Comparison of ENCODE assay signal across 14 mouse cellular contexts in the genomic region with DNA sequence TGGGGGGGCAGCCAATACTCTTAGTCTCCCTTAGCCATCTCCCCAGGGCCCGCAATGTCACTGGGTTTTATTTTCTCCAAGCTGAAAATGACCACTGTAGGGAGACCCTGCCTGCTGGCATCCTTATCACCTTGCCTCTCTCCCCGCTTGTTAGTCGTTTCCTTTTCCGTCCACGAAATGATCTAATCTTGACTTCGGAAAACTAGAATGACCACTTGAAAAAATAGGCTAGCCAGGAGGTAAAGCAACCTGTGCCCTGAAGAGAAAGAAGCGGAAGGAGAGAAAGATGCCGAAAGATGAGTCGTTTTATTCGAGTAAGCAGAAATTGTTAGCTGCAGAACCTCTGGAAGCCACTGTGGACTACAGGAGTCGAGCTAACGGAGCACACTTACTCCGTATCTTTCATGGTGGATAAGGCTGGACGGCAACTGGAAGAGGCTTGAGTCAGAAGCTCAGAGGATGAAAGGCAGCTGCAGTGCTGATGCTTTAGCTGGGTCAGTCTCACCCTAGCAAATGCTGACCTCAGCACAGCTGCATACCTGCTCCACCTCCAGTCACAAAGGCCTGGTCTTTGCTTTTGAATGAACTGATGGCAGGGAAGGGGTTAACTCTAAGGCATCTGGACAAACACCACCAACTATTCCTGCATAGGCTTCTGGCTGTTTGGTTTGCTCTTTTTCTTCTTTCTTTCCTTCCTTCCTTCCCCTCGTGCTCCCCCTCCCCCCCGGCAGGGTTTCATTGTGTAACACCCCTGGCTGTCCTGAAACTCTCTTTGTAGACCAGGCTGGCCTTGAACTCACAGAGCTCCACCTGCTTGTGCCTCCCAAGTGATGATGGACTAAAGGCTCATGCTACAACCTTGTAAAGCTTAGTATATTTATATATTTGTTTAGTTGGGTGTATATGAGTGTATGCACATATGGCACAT. TPM values are rescaled to one million over a fixed set of nuclear protein-coding genes. Genes with fewer than 3 reads are reported as not detected.
DNase-seq lines count a peak whose midpoint lies in the region; ATAC-seq and TF ChIP-seq lines count a peak whose summit lies in the region.
"Had no signal": no experiment of that assay in that cellular context is flagged by ENCODE, and none has a peak within 500 bp of the region (broad histone marks: within the 10 kb centered on the region; RNA-seq: fewer than 3 reads in every experiment).

No protein-coding gene starts in this region.

- intact Hi-C loops in heart, adult 2 months (cut with DNase I), result loop anchor here (2.0 to 5.0 kb wide), 2 partner anchors 37 to 119 kb away; no protein-coding TSS in a partner anchor

- H3K4me2 ChIP-seq in heart, embryonic 11.5 days, result peak overlapping the region; percentile 46
- peak overlapping the region; percentile 36 for H3K4me2 ChIP-seq in liver, embryonic 12.5 days
- H3K4me2 ChIP-seq: forebrain, embryonic 13.5 days; limb, embryonic 12.5 days had no signal

- peak overlapping the region; percentile 80 for H3K27ac ChIP-seq in heart, embryonic 11.5 days (ENCODE audit: low read depth, low read length)
- no peak overlapping the region; the same call in 1 of the 2 replicates for H3K27ac ChIP-seq in heart, adult 2 months
- H3K27ac ChIP-seq in spleen, adult 2 months (ENCODE audit: insufficient read depth, low read length), result peak overlapping the region; percentile 92
- H3K27ac ChIP-seq in liver, embryonic 12.5 days, result peak overlapping the region; percentile 54
- H3K27ac ChIP-seq: forebrain, embryonic 13.5 days; limb, embryonic 12.5 days had no signal

- H3K27me3 ChIP-seq in heart, embryonic 11.5 days (ENCODE audit: control insufficient read depth, insufficient read depth, low read length), result no peaks in the 10 kb centered on the region
- H3K27me3 ChIP-seq in heart, adult 2 months (ENCODE audit: control insufficient read depth, insufficient read depth, low read length), result no peaks in the 10 kb centered on the region
- H3K27me3 ChIP-seq in spleen, adult 2 months (ENCODE audit: control insufficient read depth, insufficient read depth, low read length), result no peaks in the 10 kb centered on the region
- 0 out of 2 replicates have a peak, but pooled peaks cover 4% of the 10 kb centered on the region for H3K27me3 ChIP-seq in liver, embryonic 12.5 days (replicated peaks)

- no peak for ATAC-seq in heart, embryonic 11.5 days (replicated peaks; ENCODE audit: insufficient number of reproducible peaks, low FRiP score, low TSS enrichment)
- no peak for ATAC-seq in liver, embryonic 12.5 days
- ATAC-seq: forebrain, embryonic 13.5 days had no signal

- H3K4me1 ChIP-seq in heart, embryonic 11.5 days (ENCODE audit: control insufficient read depth, insufficient read depth, low read length), result peaks cover 25% of the 10 kb centered on the region
- peaks cover 5% of the 10 kb centered on the region for H3K4me1 ChIP-seq in heart, adult 2 months (ENCODE audit: control insufficient read depth, insufficient read depth, low read length)
- H3K4me1 ChIP-seq in spleen, adult 2 months (ENCODE audit: control insufficient read depth, insufficient read depth, insufficient read length), result peaks cover 30% of the 10 kb centered on the region
- peaks cover 55% of the 10 kb centered on the region for H3K4me1 ChIP-seq in liver, embryonic 12.5 days

- no peaks in the 10 kb centered on the region for H3K9me3 ChIP-seq in heart, embryonic 11.5 days (replicated peaks; ENCODE audit: control insufficient read depth, low read length)
- no peaks in the 10 kb centered on the region for H3K9me3 ChIP-seq in liver, embryonic 12.5 days (replicated peaks)
- H3K9me3 ChIP-seq: forebrain, embryonic 13.5 days; limb, embryonic 12.5 days had no signal

- H3K9ac ChIP-seq in heart, embryonic 11.5 days (ENCODE audit: low read depth, low read length), result peak overlapping the region; percentile 53; the same call in 1 of the 2 replicates
- no peak overlapping the region for H3K9ac ChIP-seq in heart, adult 2 months (ENCODE audit: low read depth, low read length)
- H3K9ac ChIP-seq in liver, embryonic 12.5 days, result 0 out of 2 replicates have a peak overlapping the region, but pooled peaks have one; percentile 3
- H3K9ac ChIP-seq: forebrain, embryonic 13.5 days; limb, embryonic 12.5 days had no signal

- WGBS in heart, embryonic 11.5 days (ENCODE audit: insufficient replicate concordance), result 36% methylated on average over 16 of the region's 16 CpGs
- WGBS in heart, adult 2 months, result 40% methylated on average over 16 of the region's 16 CpGs
- 12% methylated on average over 16 of the region's 16 CpGs for WGBS in spleen, adult 2 months
- 28% methylated on average over 16 of the region's 16 CpGs for WGBS in liver, embryonic 12.5 days (ENCODE audit: insufficient replicate concordance)

- DNase-seq in heart, adult 2 months, result no peak
- DNase-seq in spleen, adult 2 months (ENCODE audit: low read depth in 1 of 2, low spot score in 2 of 2), result no peak
- no peak for DNase-seq in spleen, postnatal 36 days (ENCODE audit: low spot score in 2 of 2)
- peak; percentile 29 to 39 for DNase-seq in thymus, postnatal 36 days
- no peak for DNase-seq in urinary bladder, postnatal 14 days (ENCODE audit: low spot score)
- DNase-seq in yolk sac, embryonic 10.5 days (ENCODE audit: low spot score), result no peak
- DNase-seq: adrenal gland, postnatal 14 days; cerebellum, adult 2 months; kidney, adult 18-20 months; spleen, adult 18-20 months had no signal

- H3K36me3 ChIP-seq in heart, embryonic 11.5 days (ENCODE audit: control insufficient read depth, insufficient read depth, low read length), result no peaks in the 10 kb centered on the region; the same call in none of the 2 replicates
- H3K36me3 ChIP-seq in heart, adult 2 months (ENCODE audit: control insufficient read depth, insufficient read depth, low read length), result no peaks in the 10 kb centered on the region
- peaks cover 3% of the 10 kb centered on the region; the same call in 1 of the 2 replicates for H3K36me3 ChIP-seq in spleen, adult 2 months (ENCODE audit: control insufficient read depth, insufficient read depth, low read length)
- peaks cover 3% of the 10 kb centered on the region; the same call in 1 of the 2 replicates for H3K36me3 ChIP-seq in liver, embryonic 12.5 days

- H3K79me2 ChIP-seq in heart, adult 2 months (replicated peaks; ENCODE audit: control insufficient read depth, insufficient read depth, low read length), result peaks cover 2% of the 10 kb centered on the region; the same call in 1 of the 2 replicates

- no peak for TF ChIP-seq EP300 in heart, adult 2 months (IDR thresholded peaks at IDR 0.05; ENCODE audit: insufficient read depth, low read depth, low read length)

- TF ChIP-seq CTCF in heart, adult 2 months (IDR thresholded peaks at IDR 0.05), result no peak
- TF ChIP-seq CTCF in spleen, adult 2 months (IDR thresholded peaks at IDR 0.05; ENCODE audit: extremely low read depth, insufficient read depth, insufficient read length, insufficient replicate concordance), result no peak

- no peak for TF ChIP-seq POLR2A in heart, adult 2 months (IDR thresholded peaks at IDR 0.05; ENCODE audit: insufficient read depth, low read depth, low read length)
- no peak for TF ChIP-seq POLR2A in spleen, adult 2 months (IDR thresholded peaks at IDR 0.05; ENCODE audit: low read depth, low read length)

- H3K4me3 ChIP-seq in heart, embryonic 11.5 days (ENCODE audit: low read depth, low read length), result peak overlapping the region; percentile 19
- H3K4me3 ChIP-seq in heart, adult 2 months, result no peak overlapping the region
- H3K4me3 ChIP-seq in spleen, adult 2 months (ENCODE audit: extremely low read depth, insufficient read depth, insufficient read length), result peak overlapping the region; percentile 63
- H3K4me3 ChIP-seq in liver, embryonic 12.5 days, result peak overlapping the region; percentile 12
- H3K4me3 ChIP-seq: forebrain, embryonic 13.5 days; limb, embryonic 12.5 days had no signal

RNA-seq across cellular contexts. Expression of gene Fnbp1, which starts 2.2 kb away (rescaled TPM):
- polyA plus RNA-seq in heart, embryonic 11.5 days (2014; fragmentation: Nextera tagmentation; extraction: Ambion mirVana), result 19.5 and 20.4 TPM in 2 replicates
- total RNA-seq in heart, adult 2 months (2021), result 10 to 100 TPM; 49.0 to 53.6 TPM
- polyA plus RNA-seq in heart, adult 2 months (2012; rRNA removed), result 40.3 and 46.1 TPM in 2 replicates
- polyA plus RNA-seq in spleen, adult 2 months (2012; rRNA removed), result 78.7 and 92.4 TPM in 2 replicates
- 11.1 and 11.4 TPM in 2 replicates for polyA plus RNA-seq in liver, embryonic 12.5 days (2016; fragmentation: Nextera tagmentation; extraction: Ambion mirVana)

RNA-seq across cellular contexts. Expression of gene Gpr107, which starts 8.1 kb away (rescaled TPM):
- 30.4 and 33.8 TPM in 2 replicates for polyA plus RNA-seq in heart, embryonic 11.5 days (2014; fragmentation: Nextera tagmentation; extraction: Ambion mirVana)
- total RNA-seq in heart, adult 2 months (2021), result 10 to 100 TPM; 29.0 to 30.9 TPM
- 16.0 and 32.3 TPM in 2 replicates for polyA plus RNA-seq in heart, adult 2 months (2012; rRNA removed)
- polyA plus RNA-seq in spleen, adult 2 months (2012; rRNA removed), result 15.0 and 15.1 TPM in 2 replicates
- polyA plus RNA-seq in liver, embryonic 12.5 days (2016; fragmentation: Nextera tagmentation; extraction: Ambion mirVana), result 18.8 and 19.3 TPM in 2 replicates

Comparison
In these comparisons a context has a peak if more than half of its experiments do, and no peak if none do; other contexts are left out.
1. DNase-seq: peak in thymus, postnatal 36 days (2 of 2); none in heart, adult 2 months (0 of 2), spleen, adult 2 months (0 of 2), spleen, postnatal 36 days (0 of 2), urinary bladder, postnatal 14 days (single experiment) and yolk sac, embryonic 10.5 days (single experiment).